Mouse (Mus musculus): Measurements from ENCODE around the gene E130309D02Rik. TPM values are rescaled to one million over a fixed set of nuclear protein-coding genes. Genes with fewer than 3 reads are reported as not detected.

The E130309D02Rik gene
- polyA plus RNA-seq, 1 experiment: 29.6 TPM

GRCm38 (mm10) chr5:143264689-143265088 lies 50.5 kb downstream of the E130309D02Rik start:
- Histone ChIP-seq H3K36me3 (ENCODE audit: control insufficient read depth, insufficient read depth) (peaks cover 5% of the 10 kb centered on the region), H3K79me3 (ENCODE audit: low read depth) (no peaks in the 10 kb centered on the region), H3K79me2 (ENCODE audit: control insufficient read depth, insufficient read depth) (no peaks in the 10 kb centered on the region), H3K4me3 (ENCODE audit: insufficient read depth, poor library complexity, severe bottlenecking) (no peak overlapping the region), H3K27me3 (ENCODE audit: control insufficient read depth, insufficient read depth, insufficient read length) (no peaks in the 10 kb centered on the region), H3ac (ENCODE audit: control insufficient read depth, insufficient read length, low read depth) (no peak overlapping the region)
- TF ChIP-seq CTCF (IDR thresholded peaks at IDR 0.05; ENCODE audit: control insufficient read depth, insufficient read depth, insufficient read length) (no peak), MAX (IDR thresholded peaks at IDR 0.05) (no peak), CEBPB (IDR thresholded peaks at IDR 0.05; ENCODE audit: low read depth) (no peak), FOSL1 (IDR thresholded peaks at IDR 0.05; ENCODE audit: insufficient read depth, low read length, poor library complexity, severe bottlenecking) (no peak), MYOD1 (IDR thresholded peaks at IDR 0.05; ENCODE audit: control insufficient read depth, insufficient read length, low read depth) (no peak), MYOG (IDR thresholded peaks at IDR 0.05; ENCODE audit: control insufficient read depth, extremely low read depth, insufficient read length) (no peak), USF1 (IDR thresholded peaks at IDR 0.05; ENCODE audit: low read depth) (no peak)

- Histone ChIP-seq H3K36me3 (ENCODE audit: control insufficient read depth, insufficient read depth) (peaks cover 5% of the 10 kb centered on the region), H3ac (ENCODE audit: control insufficient read depth, insufficient read length, low read depth) (no peak overlapping the region), H3K27me3 (ENCODE audit: control insufficient read depth, insufficient read depth, insufficient read length) (no peaks in the 10 kb centered on the region), H3K4me3 (ENCODE audit: insufficient read depth, poor library complexity, severe bottlenecking) (no peak overlapping the region), H3K79me3 (ENCODE audit: low read depth) (no peaks in the 10 kb centered on the region), H3K79me2 (ENCODE audit: control insufficient read depth, insufficient read depth) (no peaks in the 10 kb centered on the region)
- TF ChIP-seq MYOD1 (IDR thresholded peaks at IDR 0.05; ENCODE audit: control insufficient read depth, insufficient read length, low read depth): no peak
- TF ChIP-seq CEBPB (IDR thresholded peaks at IDR 0.05; ENCODE audit: low read depth): no peak
- TF ChIP-seq FOSL1 (IDR thresholded peaks at IDR 0.05; ENCODE audit: insufficient read depth, low read length, poor library complexity, severe bottlenecking): no peak
- no peak for TF ChIP-seq CTCF (IDR thresholded peaks at IDR 0.05; ENCODE audit: control insufficient read depth, insufficient read depth, insufficient read length)
Observed at GRCm38 (mm10) chr5:143261636-143262035, 53.5 kb downstream of the E130309D02Rik start.

GRCm38 (mm10) chr5:143255802-143256201 lies 59.4 kb downstream of the E130309D02Rik start:
- no peaks in the 10 kb centered on the region for H3K79me3 ChIP-seq (ENCODE audit: low read depth)
- no peak overlapping the region for H3ac ChIP-seq (ENCODE audit: control insufficient read depth, insufficient read length, low read depth)

GRCm38 (mm10) chr5:143255131-143255519 lies 60.0 kb downstream of the E130309D02Rik start:
- no peaks in the 10 kb centered on the region for H3K27me3 ChIP-seq (ENCODE audit: control insufficient read depth, insufficient read depth, insufficient read length)
- no peak overlapping the region for H3K4me3 ChIP-seq (ENCODE audit: insufficient read depth, poor library complexity, severe bottlenecking)
- peaks cover 9% of the 10 kb centered on the region for H3K36me3 ChIP-seq (ENCODE audit: control insufficient read depth, insufficient read depth)
- H3K79me2 ChIP-seq (ENCODE audit: control insufficient read depth, insufficient read depth): no peaks in the 10 kb centered on the region
- no peak overlapping the region for H3ac ChIP-seq (ENCODE audit: control insufficient read depth, insufficient read length, low read depth)
- no peaks in the 10 kb centered on the region for H3K79me3 ChIP-seq (ENCODE audit: low read depth)
- TF ChIP-seq CTCF (IDR thresholded peaks at IDR 0.05; ENCODE audit: control insufficient read depth, insufficient read depth, insufficient read length): no peak
- TF ChIP-seq MYOG (IDR thresholded peaks at IDR 0.05; ENCODE audit: control insufficient read depth, extremely low read depth, insufficient read length): no peak
- no peak for TF ChIP-seq MYOD1 (IDR thresholded peaks at IDR 0.05; ENCODE audit: control insufficient read depth, insufficient read length, low read depth)
- no peak for TF ChIP-seq FOSL1 (IDR thresholded peaks at IDR 0.05; ENCODE audit: insufficient read depth, low read length, poor library complexity, severe bottlenecking)

More at GRCm38 (mm10) chr5:143255802-143256201, 59.4 kb downstream of the E130309D02Rik start:
- no peaks in the 10 kb centered on the region for H3K27me3 ChIP-seq (ENCODE audit: control insufficient read depth, insufficient read depth, insufficient read length)
- no peak overlapping the region for H3K4me3 ChIP-seq (ENCODE audit: insufficient read depth, poor library complexity, severe bottlenecking)
- TF ChIP-seq MAX (IDR thresholded peaks at IDR 0.05) (no peak), CTCF (IDR thresholded peaks at IDR 0.05; ENCODE audit: control insufficient read depth, insufficient read depth, insufficient read length) (no peak), FOSL1 (IDR thresholded peaks at IDR 0.05; ENCODE audit: insufficient read depth, low read length, poor library complexity, severe bottlenecking) (no peak), CEBPB (IDR thresholded peaks at IDR 0.05; ENCODE audit: low read depth) (no peak), MYOG (IDR thresholded peaks at IDR 0.05; ENCODE audit: control insufficient read depth, extremely low read depth, insufficient read length) (no peak)
- no peaks in the 10 kb centered on the region for H3K79me2 ChIP-seq (ENCODE audit: control insufficient read depth, insufficient read depth)
- peaks cover 9% of the 10 kb centered on the region for H3K36me3 ChIP-seq (ENCODE audit: control insufficient read depth, insufficient read depth)

- no peaks in the 10 kb centered on the region for H3K27me3 ChIP-seq (ENCODE audit: control insufficient read depth, insufficient read depth, insufficient read length)
- peaks cover 9% of the 10 kb centered on the region for H3K36me3 ChIP-seq (ENCODE audit: control insufficient read depth, insufficient read depth)
- TF ChIP-seq MYOD1 (IDR thresholded peaks at IDR 0.05; ENCODE audit: control insufficient read depth, insufficient read length, low read depth) (no peak), USF1 (IDR thresholded peaks at IDR 0.05; ENCODE audit: low read depth) (no peak), MYOG (IDR thresholded peaks at IDR 0.05; ENCODE audit: control insufficient read depth, extremely low read depth, insufficient read length) (no peak), CEBPB (IDR thresholded peaks at IDR 0.05; ENCODE audit: low read depth) (no peak), FOSL1 (IDR thresholded peaks at IDR 0.05; ENCODE audit: insufficient read depth, low read length, poor library complexity, severe bottlenecking) (no peak), MAX (IDR thresholded peaks at IDR 0.05) (no peak), CTCF (IDR thresholded peaks at IDR 0.05; ENCODE audit: control insufficient read depth, insufficient read depth, insufficient read length) (no peak)
- H3K4me3 ChIP-seq (ENCODE audit: insufficient read depth, poor library complexity, severe bottlenecking): no peak overlapping the region
- no peak overlapping the region for H3ac ChIP-seq (ENCODE audit: control insufficient read depth, insufficient read length, low read depth)
- H3K79me3 ChIP-seq (ENCODE audit: low read depth): no peaks in the 10 kb centered on the region
- no peaks in the 10 kb centered on the region for H3K79me2 ChIP-seq (ENCODE audit: control insufficient read depth, insufficient read depth)
Observed at GRCm38 (mm10) chr5:143254487-143255130, 60.6 kb downstream of the E130309D02Rik start.

Data from C2C12 (cell line).